Mouse (Mus musculus) mouse trophoblast stem cell (cell line): ENCODE measurements around the gene Nup93.
"Not testable (repeated sequence)": the region's sequence is repeated elsewhere in the genome, so short reads cannot be mapped to it uniquely, and the experiment has no call there.

Experiments
- in situ Hi-C, 2 experiments: fragments of 300-500 bp; cut with MseI, MboI; formaldehyde crosslinking; loops; 2 replicates in 1 of 2; 3 replicates in 1 of 2; pipeline ENCODE4 v1.15.1; 2025

Gene Nup93

GRCm38 (mm10) chr8:94214252-94215173 lies at the start of gene Nup93:
Nup93 (plus strand) TSS chr8:94214564.
- in situ Hi-C loops = no loop called here

GRCm38 (mm10) chr8:94165772-94166171 lies 48.6 kb upstream of the Nup93 start:
- in situ Hi-C loops = not testable (repeated sequence)

- in situ Hi-C loops = no loop called here
Measured at GRCm38 (mm10) chr8:94167244-94167643, 47.1 kb upstream of the Nup93 start.

- in situ Hi-C loops = no loop called here
Measured at GRCm38 (mm10) chr8:94169547-94169946, 44.8 kb upstream of the Nup93 start.

GRCm38 (mm10) chr8:94171321-94171755 lies 43.0 kb upstream of the Nup93 start:
- in situ Hi-C loops = no loop called here

GRCm38 (mm10) chr8:94172075-94172808 lies 42.1 kb upstream of the Nup93 start, which contains the start of gene Mt2:
Mt2 (plus strand) TSS chr8:94172664.
- in situ Hi-C loops = no loop called here

- in situ Hi-C loops = no loop called here
Measured at GRCm38 (mm10) chr8:94172809-94173732, 41.3 kb upstream of the Nup93 start.

- in situ Hi-C loops = no loop called here
Measured at GRCm38 (mm10) chr8:94173848-94174403, 40.4 kb upstream of the Nup93 start.

GRCm38 (mm10) chr8:94174619-94175213 lies 39.6 kb upstream of the Nup93 start:
- in situ Hi-C loops = no loop called here

GRCm38 (mm10) chr8:94177716-94178390 lies 36.5 kb upstream of the Nup93 start:
- in situ Hi-C loops = no loop called here

- in situ Hi-C loops = no loop called here
Measured at GRCm38 (mm10) chr8:94178857-94179712, 35.3 kb upstream of the Nup93 start, which contains the start of gene Mt1. Mt1 (plus strand) TSS chr8:94179082.

GRCm38 (mm10) chr8:94179713-94180560 lies 34.4 kb upstream of the Nup93 start:
- in situ Hi-C loops = no loop called here

GRCm38 (mm10) chr8:94180561-94180908 lies 33.8 kb upstream of the Nup93 start:
- in situ Hi-C loops = no loop called here

- in situ Hi-C loops = no loop called here
Measured at GRCm38 (mm10) chr8:94182055-94182929, 32.1 kb upstream of the Nup93 start.

- in situ Hi-C loops = no loop called here
Measured at GRCm38 (mm10) chr8:94183117-94183516, 31.2 kb upstream of the Nup93 start.

- in situ Hi-C loops = no loop called here
Measured at GRCm38 (mm10) chr8:94184357-94184843, 30.0 kb upstream of the Nup93 start.

- in situ Hi-C loops = no loop called here
Measured at GRCm38 (mm10) chr8:94185791-94186190, 28.6 kb upstream of the Nup93 start.
